Comparison of ENCODE assay signal across 11 mouse cellular contexts in genomic region chr2:155574700-155575099, GRCm38 (mm10). TPM values are rescaled to one million over a fixed set of nuclear protein-coding genes. Genes with fewer than 3 reads are reported as not detected.
DNase-seq lines count a peak whose midpoint lies in the region; ATAC-seq and TF ChIP-seq lines count a peak whose summit lies in the region.
"Had no signal": no experiment of that assay in that cellular context is flagged by ENCODE, and none has a peak within 500 bp of the region (broad histone marks: within the 10 kb centered on the region; RNA-seq: fewer than 3 reads in every experiment).

No protein-coding gene starts in this region.

- peak; percentile 29 to 34 for DNase-seq in heart, adult 18-20 months
- DNase-seq in right cerebral cortex, adult 18-20 months, result peak; percentile 39
- no peak for DNase-seq in right cerebral cortex, postnatal 36 days (ENCODE audit: low spot score in 2 of 2)
- peak; percentile 85 for DNase-seq in kidney, postnatal 10 days
- DNase-seq in urinary bladder, adult 18-20 months (ENCODE audit: low spot score in 2 of 2), result no peak
- DNase-seq: adrenal gland, adult 8-10 months; liver, embryonic 13.5 days had no signal

- no peaks in the 10 kb centered on the region for H3K27me3 ChIP-seq in heart, embryonic 11.5 days (ENCODE audit: control insufficient read depth, insufficient read depth, low read length)
- H3K27me3 ChIP-seq in small intestine, adult 2 months (ENCODE audit: control insufficient read depth, insufficient read depth, low read length), result no peaks in the 10 kb centered on the region
- no peaks in the 10 kb centered on the region for H3K27me3 ChIP-seq in hindbrain, embryonic 16.5 days (replicated peaks; ENCODE audit: control insufficient read depth, insufficient read depth, low read length)
- H3K27me3 ChIP-seq: liver, embryonic 13.5 days had no signal

- no peak for TF ChIP-seq CTCF in small intestine, adult 2 months (IDR thresholded peaks at IDR 0.05; ENCODE audit: extremely low read depth, insufficient read length, insufficient replicate concordance, low read depth, low read length)

- 0 out of 2 replicates have a peak, but pooled peaks cover 2% of the 10 kb centered on the region for H3K36me3 ChIP-seq in heart, embryonic 11.5 days (ENCODE audit: control insufficient read depth, insufficient read depth, low read length)
- H3K36me3 ChIP-seq in small intestine, adult 2 months (ENCODE audit: control insufficient read depth, insufficient read depth, low read length), result peaks cover 49% of the 10 kb centered on the region
- no peaks in the 10 kb centered on the region for H3K36me3 ChIP-seq in hindbrain, embryonic 16.5 days (ENCODE audit: control insufficient read depth, insufficient read depth, low read length)

- no peaks in the 10 kb centered on the region for H3K9me3 ChIP-seq in heart, embryonic 11.5 days (replicated peaks; ENCODE audit: control insufficient read depth, low read length)
- no peaks in the 10 kb centered on the region for H3K9me3 ChIP-seq in hindbrain, embryonic 16.5 days (ENCODE audit: control insufficient read depth, low read length)
- H3K9me3 ChIP-seq: liver, embryonic 13.5 days had no signal

- no peak overlapping the region for H3K9ac ChIP-seq in heart, embryonic 11.5 days (ENCODE audit: low read depth, low read length)
- H3K9ac ChIP-seq in hindbrain, embryonic 16.5 days (ENCODE audit: low read depth, low read length), result no peak overlapping the region
- H3K9ac ChIP-seq: liver, embryonic 13.5 days had no signal

- WGBS in heart, embryonic 11.5 days (ENCODE audit: insufficient replicate concordance), result 86% methylated on average over 4 of the region's 4 CpGs
- 30% methylated on average over 4 of the region's 4 CpGs for WGBS in small intestine, adult 2 months
- WGBS in hindbrain, embryonic 16.5 days, result 80% methylated on average over 4 of the region's 4 CpGs

- no peak for ATAC-seq in heart, embryonic 11.5 days (replicated peaks; ENCODE audit: insufficient number of reproducible peaks, low FRiP score, low TSS enrichment)
- ATAC-seq in hindbrain, embryonic 16.5 days, result no peak

- no peaks in the 10 kb centered on the region for H3K4me1 ChIP-seq in heart, embryonic 11.5 days (ENCODE audit: control insufficient read depth, insufficient read depth, low read length)
- H3K4me1 ChIP-seq in small intestine, adult 2 months (ENCODE audit: control insufficient read depth, insufficient read depth, insufficient read length, low read length), result peaks cover 10% of the 10 kb centered on the region; the same call in 1 of the 2 replicates
- H3K4me1 ChIP-seq in hindbrain, embryonic 16.5 days (ENCODE audit: control insufficient read depth, insufficient read depth, low read depth, low read length), result no peaks in the 10 kb centered on the region
- H3K4me1 ChIP-seq: liver, embryonic 13.5 days had no signal

- H3K4me2 ChIP-seq in heart, embryonic 11.5 days, result no peak overlapping the region
- H3K4me2 ChIP-seq in hindbrain, embryonic 16.5 days (ENCODE audit: low read length), result no peak overlapping the region
- H3K4me2 ChIP-seq: liver, embryonic 13.5 days had no signal

- no peak overlapping the region for H3K27ac ChIP-seq in heart, embryonic 11.5 days (ENCODE audit: low read depth, low read length)
- peak overlapping the region; percentile 76 for H3K27ac ChIP-seq in small intestine, adult 2 months (ENCODE audit: insufficient read depth, low read depth, low read length)
- H3K27ac ChIP-seq in hindbrain, embryonic 16.5 days (ENCODE audit: low read depth, low read length), result no peak overlapping the region
- H3K27ac ChIP-seq: liver, embryonic 13.5 days had no signal

- no peak for TF ChIP-seq POLR2A in small intestine, adult 2 months (IDR thresholded peaks at IDR 0.05; ENCODE audit: low read depth, low read length)

- no peak overlapping the region for H3K4me3 ChIP-seq in heart, embryonic 11.5 days (ENCODE audit: low read depth, low read length)
- no peak overlapping the region for H3K4me3 ChIP-seq in small intestine, adult 2 months (ENCODE audit: low read depth, low read length)
- no peak overlapping the region for H3K4me3 ChIP-seq in hindbrain, embryonic 16.5 days (ENCODE audit: low read length)
- H3K4me3 ChIP-seq: liver, embryonic 13.5 days had no signal

RNA-seq across cellular contexts. Expression of gene Gss, which starts 17.9 kb away (rescaled TPM):
- total RNA-seq in heart, adult 18-20 months (2021), result 10 to 100 TPM; 14.4 to 15.6 TPM
- polyA plus RNA-seq in heart, embryonic 11.5 days (2014; fragmentation: Nextera tagmentation; extraction: Ambion mirVana), result 21.4 and 23.6 TPM in 2 replicates
- polyA plus RNA-seq in small intestine, adult 2 months (2012; rRNA removed), result 73.0 and 85.3 TPM in 2 replicates
- 15.7 and 17.5 TPM in 2 replicates for polyA plus RNA-seq in hindbrain, embryonic 16.5 days (2015; fragmentation: Nextera tagmentation; extraction: Ambion mirVana)

RNA-seq across cellular contexts. Expression of gene Myh7b, which starts 36.3 kb away (rescaled TPM):
- total RNA-seq in heart, adult 18-20 months (2021), result 10 to 100 TPM; 23.0 to 30.1 TPM
- 13.0 and 13.6 TPM in 2 replicates for polyA plus RNA-seq in heart, embryonic 11.5 days (2014; fragmentation: Nextera tagmentation; extraction: Ambion mirVana)
- polyA plus RNA-seq in small intestine, adult 2 months (2012; rRNA removed), result 0.47 and 0.51 TPM in 2 replicates
- polyA plus RNA-seq in hindbrain, embryonic 16.5 days (2015; fragmentation: Nextera tagmentation; extraction: Ambion mirVana), result 0.77 and 1.7 TPM in 2 replicates
- total RNA-seq: monocyte, adult 5-6 weeks had no signal

RNA-seq across cellular contexts. Expression of gene Ggt7, which starts 56.7 kb away (rescaled TPM):
- under 1 TPM; 0.52 to 0.59 TPM for total RNA-seq in heart, adult 18-20 months (2021)
- 1.1 and 1.6 TPM in 2 replicates for polyA plus RNA-seq in heart, embryonic 11.5 days (2014; fragmentation: Nextera tagmentation; extraction: Ambion mirVana)
- 4.7 and 7.0 TPM in 2 replicates for polyA plus RNA-seq in small intestine, adult 2 months (2012; rRNA removed)
- polyA plus RNA-seq in hindbrain, embryonic 16.5 days (2015; fragmentation: Nextera tagmentation; extraction: Ambion mirVana), result 89.4 and 89.9 TPM in 2 replicates

RNA-seq across cellular contexts. Expression of gene Acss2, which starts 57.0 kb away (rescaled TPM):
- 10 to 100 TPM; 32.1 to 42.2 TPM for total RNA-seq in heart, adult 18-20 months (2021)
- 11.5 and 12.9 TPM in 2 replicates for polyA plus RNA-seq in heart, embryonic 11.5 days (2014; fragmentation: Nextera tagmentation; extraction: Ambion mirVana)
- 9.1 and 18.8 TPM in 2 replicates for polyA plus RNA-seq in small intestine, adult 2 months (2012; rRNA removed)
- 28.4 and 29.3 TPM in 2 replicates for polyA plus RNA-seq in hindbrain, embryonic 16.5 days (2015; fragmentation: Nextera tagmentation; extraction: Ambion mirVana)

Comparison
In these comparisons a context has a peak if more than half of its experiments do, and no peak if none do; other contexts are left out.
1. DNase-seq: peak in heart, adult 18-20 months (2 of 2), right cerebral cortex, adult 18-20 months (single experiment) and kidney, postnatal 10 days (single experiment); none in right cerebral cortex, postnatal 36 days (0 of 2) and urinary bladder, adult 18-20 months (0 of 2).
2. RNA of gene Ggt7, which starts 56.7 kb away (polyA plus RNA-seq): 89.4 to 89.9 TPM in hindbrain, embryonic 16.5 days; 4.7 to 7.0 TPM in small intestine, adult 2 months and 1.1 to 1.6 TPM in heart, embryonic 11.5 days; every median in the first group is over 10 times any median in the second.